Mouse (Mus musculus) olfactory bulb, adult 2 months (tissue): ENCODE results near the gene Rsbn1l.

Experiments
- CTCF ChIP-seq: fragments of 200-500 bp; IDR thresholded peaks from 2 replicates; pipeline ENCODE4 v1.5.1; 2012; ENCODE audit warnings: low read depth, mild to moderate bottlenecking, low read length, moderate library complexity; ENCODE audit not compliant: insufficient read depth
- POLR2A ChIP-seq: fragments of 200-500 bp; IDR thresholded peaks from 2 replicates; pipeline ENCODE4 v1.6.1; 2012; ENCODE audit warnings: mild to moderate bottlenecking, low read depth, low read length, moderate library complexity; ENCODE audit not compliant: insufficient read depth

DNA sequence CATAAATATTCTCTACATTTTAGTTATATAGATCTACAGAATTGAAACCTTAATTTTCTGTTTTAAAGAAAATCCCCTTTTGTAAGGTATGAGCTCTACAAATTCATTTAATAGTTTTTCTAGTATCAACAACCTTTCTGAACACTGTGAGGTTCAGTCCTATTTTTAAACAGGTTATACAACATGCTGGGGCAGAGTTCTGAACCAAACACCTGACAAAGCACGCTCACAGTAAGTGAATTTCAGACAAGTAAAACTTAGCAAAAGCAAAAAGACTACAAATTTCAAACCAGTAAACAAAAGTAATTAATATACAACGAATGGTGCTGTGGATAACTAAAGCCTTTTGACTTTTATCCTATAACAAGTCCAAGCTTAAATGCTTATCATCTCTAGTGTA, 97.8 kb downstream of the Rsbn1l start:
- TF ChIP-seq CTCF (no peak), POLR2A (no peak)
